Comparison of ENCODE assay signal across 21 mouse cellular contexts in the genomic region with DNA sequence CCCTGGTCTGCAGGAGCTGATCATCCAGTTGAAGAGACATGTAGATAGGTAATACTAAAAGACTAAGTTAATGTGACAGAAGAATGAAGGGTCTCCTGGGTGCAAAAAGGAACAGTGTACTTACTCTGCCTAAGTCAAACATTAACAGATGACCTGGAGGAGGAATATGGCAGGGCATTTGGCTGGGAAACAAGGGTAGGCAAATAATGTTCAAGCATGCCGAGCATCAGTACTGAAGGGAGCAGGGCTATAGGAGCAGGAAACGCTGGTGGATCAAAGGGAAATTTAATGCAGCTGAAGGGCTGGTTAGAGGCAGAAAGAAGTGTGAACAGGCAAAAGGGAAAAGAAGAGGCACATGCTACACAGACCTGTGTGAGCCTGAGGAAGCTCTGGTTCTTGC. TPM values are rescaled to one million over a fixed set of nuclear protein-coding genes. Genes with fewer than 3 reads are reported as not detected.
DNase-seq lines count a peak whose midpoint lies in the region; ATAC-seq and TF ChIP-seq lines count a peak whose summit lies in the region.
"Had no signal": no experiment of that assay in that cellular context is flagged by ENCODE, and none has a peak within 500 bp of the region (broad histone marks: within the 10 kb centered on the region; RNA-seq: fewer than 3 reads in every experiment).

No protein-coding gene starts in this region.

- H3K9ac ChIP-seq in lung, embryonic 14.5 days = no peak overlapping the region
- H3K9ac ChIP-seq in intestine, embryonic 16.5 days (ENCODE audit: low read depth, low read length) = no peak overlapping the region
- H3K9ac ChIP-seq in liver, embryonic 15.5 days = no peak overlapping the region
- H3K9ac ChIP-seq: midbrain, embryonic 12.5 days; neural tube, embryonic 13.5 days had no signal

- H3K4me3 ChIP-seq in lung, embryonic 14.5 days (ENCODE audit: low read depth, low read length) = no peak overlapping the region
- no peak overlapping the region for H3K4me3 ChIP-seq in intestine, embryonic 16.5 days (ENCODE audit: low read length)
- H3K4me3 ChIP-seq in liver, embryonic 15.5 days (replicated peaks) = no peak overlapping the region
- H3K4me3 ChIP-seq: embryonic facial prominence, embryonic 10.5 days; gastrocnemius, adult 2 months; heart, adult 2 months; hindbrain, embryonic 10.5 days; left cerebral cortex, adult 2 months; midbrain, embryonic 12.5 days; neural tube, embryonic 13.5 days had no signal

- no peak for TF ChIP-seq CTCF in lung, embryonic 14.5 days (IDR thresholded peaks at IDR 0.05; ENCODE audit: low read depth)

- H3K36me3 ChIP-seq in lung, embryonic 14.5 days (ENCODE audit: insufficient read depth) = no peaks in the 10 kb centered on the region
- no peaks in the 10 kb centered on the region for H3K36me3 ChIP-seq in intestine, embryonic 16.5 days (ENCODE audit: control insufficient read depth, insufficient read depth, low read length)
- no peaks in the 10 kb centered on the region for H3K36me3 ChIP-seq in liver, embryonic 15.5 days (replicated peaks)
- H3K36me3 ChIP-seq: embryonic facial prominence, embryonic 10.5 days; hindbrain, embryonic 10.5 days; midbrain, embryonic 12.5 days had no signal

- no peak overlapping the region for H3K4me2 ChIP-seq in lung, embryonic 14.5 days
- no peak overlapping the region for H3K4me2 ChIP-seq in intestine, embryonic 16.5 days (ENCODE audit: low read depth, low read length)
- H3K4me2 ChIP-seq in liver, embryonic 15.5 days = no peak overlapping the region
- H3K4me2 ChIP-seq: midbrain, embryonic 12.5 days; neural tube, embryonic 13.5 days had no signal

- no peaks in the 10 kb centered on the region for H3K9me3 ChIP-seq in lung, embryonic 14.5 days (ENCODE audit: low read depth, low read length)
- H3K9me3 ChIP-seq in intestine, embryonic 16.5 days (ENCODE audit: control insufficient read depth, low read length) = no peaks in the 10 kb centered on the region
- H3K9me3 ChIP-seq in liver, embryonic 15.5 days (replicated peaks) = no peaks in the 10 kb centered on the region
- H3K9me3 ChIP-seq: embryonic facial prominence, embryonic 10.5 days; hindbrain, embryonic 10.5 days; midbrain, embryonic 12.5 days; neural tube, embryonic 13.5 days had no signal

- peak; percentile 28; the same call in 1 of the 2 replicates for ATAC-seq in lung, embryonic 14.5 days (ENCODE audit: insufficient read depth)
- ATAC-seq in intestine, embryonic 16.5 days = peak; percentile 38; the same call in 1 of the 2 replicates
- ATAC-seq in liver, embryonic 15.5 days (ENCODE audit: insufficient read depth) = peak; percentile 51; the same call in 1 of the 2 replicates

- no peak overlapping the region for H3K27ac ChIP-seq in lung, embryonic 14.5 days (ENCODE audit: low read depth)
- H3K27ac ChIP-seq in intestine, embryonic 16.5 days (ENCODE audit: low read length) = no peak overlapping the region
- no peak overlapping the region for H3K27ac ChIP-seq in liver, embryonic 15.5 days (replicated peaks)
- H3K27ac ChIP-seq: embryonic facial prominence, embryonic 10.5 days; gastrocnemius, adult 2 months; heart, adult 2 months; hindbrain, embryonic 10.5 days; left cerebral cortex, adult 2 months; macrophage; midbrain, embryonic 12.5 days; neural tube, embryonic 13.5 days had no signal

- DNase-seq in kidney, adult 9 months = peak; percentile 28
- DNase-seq in kidney, adult 11 months = no peak
- DNase-seq in lung, embryonic 14.5 days = peak; percentile 12
- DNase-seq in lung, postnatal 10 days = no peak
- DNase-seq in adipocyte (ENCODE audit: low spot score) = no peak
- DNase-seq in neural tube, embryonic 10.5 days (ENCODE audit: extremely low spot score, low spot score) = no peak
- DNase-seq: cerebellum, adult 8-10 months; gastrocnemius, adult 2 months; heart, adult 2 months; left cerebral cortex, postnatal 4 days; lung, adult 18-20 months; thymus, postnatal 25 days had no signal

- 26% methylated on average over 2 of the region's 2 CpGs for WGBS in lung, embryonic 14.5 days
- WGBS in intestine, embryonic 16.5 days = 33% methylated on average over 2 of the region's 2 CpGs
- 55% methylated on average over 2 of the region's 2 CpGs for WGBS in liver, embryonic 15.5 days (ENCODE audit: insufficient replicate concordance)

- H3K27me3 ChIP-seq in lung, embryonic 14.5 days (ENCODE audit: insufficient read depth, low read length) = no peaks in the 10 kb centered on the region
- H3K27me3 ChIP-seq in intestine, embryonic 16.5 days (replicated peaks; ENCODE audit: control insufficient read depth, insufficient read depth, low read length) = no peaks in the 10 kb centered on the region
- no peaks in the 10 kb centered on the region for H3K27me3 ChIP-seq in liver, embryonic 15.5 days
- H3K27me3 ChIP-seq: CH12.LX; midbrain, embryonic 12.5 days; neural tube, embryonic 13.5 days had no signal

- no peaks in the 10 kb centered on the region for H3K4me1 ChIP-seq in lung, embryonic 14.5 days (ENCODE audit: insufficient read depth)
- 0 out of 2 replicates have a peak, but pooled peaks cover 4% of the 10 kb centered on the region for H3K4me1 ChIP-seq in intestine, embryonic 16.5 days (ENCODE audit: control insufficient read depth, insufficient read depth, low read length)
- H3K4me1 ChIP-seq in liver, embryonic 15.5 days (replicated peaks) = peaks cover 27% of the 10 kb centered on the region
- H3K4me1 ChIP-seq: embryonic facial prominence, embryonic 10.5 days; hindbrain, embryonic 10.5 days; midbrain, embryonic 12.5 days; neural tube, embryonic 13.5 days had no signal

RNA-seq across cellular contexts. Expression of gene Mindy3, which starts 8.1 kb away (rescaled TPM):
- 30.7 and 34.3 TPM in 2 replicates for polyA plus RNA-seq in lung, embryonic 14.5 days (2014; fragmentation: Nextera tagmentation; extraction: Ambion mirVana)
- polyA plus RNA-seq in intestine, embryonic 16.5 days (2015; fragmentation: Nextera tagmentation; extraction: Ambion mirVana) = 21.6 and 22.2 TPM in 2 replicates
- polyA plus RNA-seq in liver, embryonic 15.5 days (2015; fragmentation: Nextera tagmentation; extraction: Ambion mirVana) = 14.0 and 15.3 TPM in 2 replicates

Comparison
In these comparisons a context has a peak if more than half of its experiments do, and no peak if none do; other contexts are left out.
1. DNase-seq: peak in kidney, adult 9 months (single experiment) and lung, embryonic 14.5 days (single experiment); none in kidney, adult 11 months (single experiment), lung, postnatal 10 days (single experiment), adipocyte (single experiment) and neural tube, embryonic 10.5 days (single experiment).
2. Peak in every context shown above with its lines, with median percentiles within 50 percentile points of each other: ATAC-seq.